Mouse (Mus musculus) right cerebral cortex, postnatal 10 days (tissue): ENCODE results near the gene Zfp473.
"Not testable (repeated sequence)": the region's sequence is repeated elsewhere in the genome, so short reads cannot be mapped to it uniquely, and the experiment has no call there.

Source experiments
- DNase-seq, 2 experiments: peaks; one replicate each; pipeline ENCODE4 v3.0.0; 2021; ENCODE audit warnings: low spot score in 2 of 2

Gene Zfp473

GRCm38 (mm10) chr7:44750950-44751349, at the start of gene Zfp473:
Gene Zfp473, minus strand, starts transcription at chr7:44751050.
- not testable (repeated sequence) for DNase-seq

- DNase-seq = no peak
Observed at GRCm38 (mm10) chr7:44792781-44793180, 41.9 kb upstream of the Zfp473 start.

- peak in 1 of 2 experiments; percentile 12 for DNase-seq
Observed at GRCm38 (mm10) chr7:44790066-44790465, 39.2 kb upstream of the Zfp473 start.

- peak in 1 of 2 experiments; percentile 6 for DNase-seq
Observed at GRCm38 (mm10) chr7:44789531-44789930, 38.7 kb upstream of the Zfp473 start.

GRCm38 (mm10) chr7:44780101-44780500, 29.3 kb upstream of the Zfp473 start:
- no peak for DNase-seq

GRCm38 (mm10) chr7:44776849-44777498, 26.1 kb upstream of the Zfp473 start:
- no peak for DNase-seq

GRCm38 (mm10) chr7:44772591-44773204, 21.8 kb upstream of the Zfp473 start:
- DNase-seq = no peak

GRCm38 (mm10) chr7:44770046-44770578, 19.3 kb upstream of the Zfp473 start:
- DNase-seq = peak in 1 of 2 experiments; percentile 42

- DNase-seq = no peak
Observed at GRCm38 (mm10) chr7:44768129-44768528, 17.3 kb upstream of the Zfp473 start.

- no peak for DNase-seq
Observed at GRCm38 (mm10) chr7:44760366-44760765, 9.5 kb upstream of the Zfp473 start.

- no peak for DNase-seq
Observed at GRCm38 (mm10) chr7:44757164-44757563, 6.3 kb upstream of the Zfp473 start.

- peak; percentile 95 to 98 for DNase-seq
Observed at GRCm38 (mm10) chr7:44748101-44749044, 2.5 kb downstream of the Zfp473 start, which contains the start of gene Vrk3. Gene Vrk3, plus strand, starts transcription at chr7:44748413.

- DNase-seq = no peak
Observed at GRCm38 (mm10) chr7:44747115-44747514, 3.7 kb downstream of the Zfp473 start.

- DNase-seq = peak; percentile 87 to 89
Observed at GRCm38 (mm10) chr7:44745076-44745475, 5.8 kb downstream of the Zfp473 start.

- no peak for DNase-seq
Observed at GRCm38 (mm10) chr7:44744270-44744669, 6.6 kb downstream of the Zfp473 start.

GRCm38 (mm10) chr7:44741361-44741760, 9.5 kb downstream of the Zfp473 start:
- no peak for DNase-seq

GRCm38 (mm10) chr7:44733723-44734122, 17.1 kb downstream of the Zfp473 start:
- no peak for DNase-seq

GRCm38 (mm10) chr7:44728082-44728975, 22.5 kb downstream of the Zfp473 start:
- no peak for DNase-seq

- DNase-seq = no peak
Observed at GRCm38 (mm10) chr7:44727151-44727550, 23.7 kb downstream of the Zfp473 start.

GRCm38 (mm10) chr7:44726343-44726742, 24.5 kb downstream of the Zfp473 start:
- DNase-seq = peak; percentile 29 to 44

GRCm38 (mm10) chr7:44724316-44724715, 26.5 kb downstream of the Zfp473 start:
- peak; percentile 35 to 43 for DNase-seq
